Mouse (Mus musculus): ENCODE results near the gene Dtl.

GRCm38 (mm10) chr1:191609051-191609450, 33.7 kb upstream of the Dtl start:
- TF ChIP-seq POLR2A (IDR thresholded peaks at IDR 0.05; ENCODE audit: borderline replicate concordance, extremely low read depth, insufficient read depth, insufficient read length, poor library complexity, severe bottlenecking) = no peak
- no peak for TF ChIP-seq CTCF (IDR thresholded peaks at IDR 0.05; ENCODE audit: borderline replicate concordance, extremely low read depth, insufficient read depth, insufficient read length)

Data from brain, embryonic 14.5 days (tissue).